Mouse (Mus musculus): ENCODE measurements around the gene Arl2. TPM values are rescaled to one million over a fixed set of nuclear protein-coding genes. Genes with fewer than 3 reads are reported as not detected.
"Not testable (repeated sequence)": the region's sequence is repeated elsewhere in the genome, so short reads cannot be mapped to it uniquely, and the experiment has no call there.

The Arl2 gene
- polyA plus RNA-seq, 1 experiment from 2014 or later: 89.2 TPM

- peak; percentile 88 for ATAC-seq (ENCODE audit: insufficient number of reproducible peaks, low FRiP score, low TSS enrichment, low read depth)
- no peaks in the 10 kb centered on the region for H3K27me3 ChIP-seq
- peak within 1 kb of the TSS; percentile 56 for H3K4me3 ChIP-seq
- peak within 1 kb of the TSS; percentile 85 for H3K9ac ChIP-seq
- H3K36me3 ChIP-seq: peaks cover 18% of the 10 kb centered on the region
- H3K9me3 ChIP-seq: no peaks in the 10 kb centered on the region
- H3K4me1 ChIP-seq: peaks cover 16% of the 10 kb centered on the region
- under 1% methylated on average over 56 of the region's 68 CpGs for WGBS
- peak within 1 kb of the TSS; percentile 77 for H3K4me2 ChIP-seq
- H3K27ac ChIP-seq: peak within 1 kb of the TSS; percentile 94
Measured at GRCm38 (mm10) chr19:6140678-6141393, 512 bp downstream of the Arl2 start, which contains the start of gene Batf2. Gene Batf2, plus strand, starts transcription at chr19:6140983.

DNA sequence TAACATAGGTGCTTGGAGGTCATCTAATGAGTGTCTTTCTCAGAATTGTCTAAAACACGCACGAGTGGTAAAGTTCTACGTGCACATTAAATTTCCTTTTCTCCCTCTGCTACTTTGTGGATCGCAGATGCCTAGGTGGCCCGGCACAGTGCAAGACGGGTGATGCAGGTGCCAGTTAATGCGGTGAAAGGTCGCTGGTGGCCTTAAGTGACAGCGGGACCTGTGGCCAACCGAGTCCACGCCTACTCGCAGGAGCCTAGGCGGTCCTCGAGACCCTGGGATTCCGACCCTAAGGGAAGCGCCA lies 1.0 kb downstream of the Arl2 start:
- Histone ChIP-seq H3K4me3 (peak overlapping the region; percentile 56), H3K27me3 (no peaks in the 10 kb centered on the region), H3K27ac (peak overlapping the region; percentile 94), H3K4me1 (peaks cover 16% of the 10 kb centered on the region), H3K4me2 (peak overlapping the region; percentile 77), H3K36me3 (peaks cover 24% of the 10 kb centered on the region), H3K9ac (peak overlapping the region; percentile 85), H3K9me3 (no peaks in the 10 kb centered on the region)
- no peak for ATAC-seq (ENCODE audit: insufficient number of reproducible peaks, low FRiP score, low TSS enrichment, low read depth)
- WGBS: 4% methylated on average over 16 of the region's 16 CpGs

DNA sequence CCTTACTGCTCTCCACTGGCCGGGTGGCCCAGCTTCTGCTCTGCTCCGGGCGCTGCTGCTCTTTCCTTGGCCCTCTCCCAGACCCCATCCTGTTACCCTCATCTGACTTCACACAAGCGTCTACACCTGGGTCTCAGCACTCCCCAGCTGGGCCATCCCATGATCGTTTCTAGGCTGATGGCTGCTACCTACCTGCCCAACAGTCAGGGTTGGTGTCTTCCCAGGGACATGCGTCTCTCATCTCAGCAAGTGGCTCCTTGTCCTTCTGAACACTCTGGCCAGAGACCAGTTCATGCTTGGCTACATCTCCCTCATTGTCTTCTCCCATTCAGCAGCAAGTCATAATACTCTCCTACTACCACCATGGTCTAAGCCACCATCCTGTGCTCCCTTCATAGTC lies 1.6 kb downstream of the Arl2 start:
- H3K27ac ChIP-seq: peak overlapping the region; percentile 33; the same call in 1 of the 2 replicates
- H3K9ac ChIP-seq: no peak overlapping the region
- ATAC-seq (ENCODE audit: insufficient number of reproducible peaks, low FRiP score, low TSS enrichment, low read depth): no peak
- WGBS: 89% methylated on average over 6 of the region's 6 CpGs
- peak overlapping the region; percentile 77 for H3K4me2 ChIP-seq
- peak overlapping the region; percentile 56; the same call in 1 of the 2 replicates for H3K4me3 ChIP-seq
- no peaks in the 10 kb centered on the region for H3K27me3 ChIP-seq
- H3K36me3 ChIP-seq: peaks cover 30% of the 10 kb centered on the region
- no peaks in the 10 kb centered on the region for H3K9me3 ChIP-seq
- peaks cover 16% of the 10 kb centered on the region for H3K4me1 ChIP-seq

- ATAC-seq (ENCODE audit: insufficient number of reproducible peaks, low FRiP score, low TSS enrichment, low read depth): no peak
- Histone ChIP-seq H3K9ac (no peak overlapping the region), H3K4me2 (no peak overlapping the region), H3K9me3 (no peaks in the 10 kb centered on the region), H3K27ac (no peak overlapping the region), H3K36me3 (peaks cover 37% of the 10 kb centered on the region), H3K27me3 (no peaks in the 10 kb centered on the region), H3K4me3 (no peak overlapping the region), H3K4me1 (peaks cover 11% of the 10 kb centered on the region)
- 79% methylated on average over 3 of the region's 3 CpGs for WGBS
Measured at GRCm38 (mm10) chr19:6136397-6136796, 5.0 kb downstream of the Arl2 start.

- H3K4me3 ChIP-seq; ATAC-seq (ENCODE audit: insufficient number of reproducible peaks, low FRiP score, low TSS enrichment, low read depth); H3K4me1 ChIP-seq; H3K9me3 ChIP-seq; H3K9ac ChIP-seq; H3K27me3 ChIP-seq; H3K27ac ChIP-seq; H3K4me2 ChIP-seq: not testable (repeated sequence)
- WGBS: 47% methylated on average over 1 of the region's 1 CpGs
- peaks cover 37% of the 10 kb centered on the region for H3K36me3 ChIP-seq
Measured at GRCm38 (mm10) chr19:6133197-6133596, 8.2 kb downstream of the Arl2 start.

- Histone ChIP-seq H3K27ac (no peak overlapping the region), H3K4me1 (0 out of 2 replicates have a peak, but pooled peaks cover 2% of the 10 kb centered on the region), H3K9ac (no peak overlapping the region), H3K4me2 (no peak overlapping the region), H3K4me3 (no peak overlapping the region), H3K9me3 (no peaks in the 10 kb centered on the region), H3K27me3 (no peaks in the 10 kb centered on the region), H3K36me3 (peaks cover 33% of the 10 kb centered on the region)
- WGBS: 83% methylated on average over 7 of the region's 7 CpGs
- no peak for ATAC-seq (ENCODE audit: insufficient number of reproducible peaks, low FRiP score, low TSS enrichment, low read depth)
Measured at GRCm38 (mm10) chr19:6132171-6132827, 9.0 kb downstream of the Arl2 start.

- not testable (repeated sequence) for H3K9ac ChIP-seq; H3K4me2 ChIP-seq; H3K4me1 ChIP-seq; ATAC-seq (ENCODE audit: insufficient number of reproducible peaks, low FRiP score, low TSS enrichment, low read depth); H3K4me3 ChIP-seq; H3K27ac ChIP-seq; H3K27me3 ChIP-seq; H3K9me3 ChIP-seq
- WGBS: 70% methylated on average over 7 of the region's 7 CpGs
- H3K36me3 ChIP-seq: peaks cover 16% of the 10 kb centered on the region
Measured at GRCm38 (mm10) chr19:6130414-6131128, 10.8 kb downstream of the Arl2 start.

DNA sequence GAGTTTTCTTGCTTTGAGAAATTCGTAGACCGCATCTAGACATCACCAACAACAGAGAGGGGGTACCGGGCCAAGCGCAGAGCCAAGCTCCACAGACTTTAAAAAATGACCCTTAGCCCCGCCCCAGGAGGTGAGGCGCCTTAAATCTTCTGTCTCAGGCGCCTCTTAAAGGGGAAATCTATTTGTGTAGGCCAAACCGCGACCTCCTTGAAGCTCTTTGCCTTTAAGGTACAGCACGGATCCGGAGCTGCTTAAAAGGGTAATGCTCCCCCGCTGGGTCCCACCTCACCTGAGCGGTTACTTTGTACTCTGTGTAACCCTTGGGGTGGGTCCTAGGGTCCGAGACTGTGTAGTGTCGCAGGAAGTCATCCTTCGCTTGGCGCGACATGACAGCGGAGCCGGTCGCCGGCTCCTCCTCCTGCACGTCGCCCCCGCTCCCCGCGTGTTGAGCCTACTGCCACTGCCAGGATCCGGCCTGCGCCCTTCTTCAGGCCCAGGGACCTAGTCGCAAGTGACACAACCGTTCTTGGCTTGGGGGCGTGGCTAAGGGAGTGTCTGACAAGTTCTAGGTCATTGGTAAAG lies 13.5 kb downstream of the Arl2 start, which contains the start of gene Snx15:
Gene Snx15 (minus strand): TSS at position 545 of the 582 bp plus-strand sequence.
- Histone ChIP-seq H3K36me3 (no peaks in the 10 kb centered on the region), H3K4me2 (peak within 1 kb of the TSS; percentile 58), H3K27me3 (no peaks in the 10 kb centered on the region), H3K9me3 (no peaks in the 10 kb centered on the region), H3K4me1 (peaks cover 6% of the 10 kb centered on the region; the same call in 1 of the 2 replicates), H3K9ac (peak within 1 kb of the TSS; percentile 64), H3K4me3 (peak within 1 kb of the TSS; percentile 63), H3K27ac (peak within 1 kb of the TSS; percentile 94)
- under 1% methylated on average over 32 of the region's 32 CpGs for WGBS
- peak; percentile 90 for ATAC-seq (ENCODE audit: insufficient number of reproducible peaks, low FRiP score, low TSS enrichment, low read depth)

DNA sequence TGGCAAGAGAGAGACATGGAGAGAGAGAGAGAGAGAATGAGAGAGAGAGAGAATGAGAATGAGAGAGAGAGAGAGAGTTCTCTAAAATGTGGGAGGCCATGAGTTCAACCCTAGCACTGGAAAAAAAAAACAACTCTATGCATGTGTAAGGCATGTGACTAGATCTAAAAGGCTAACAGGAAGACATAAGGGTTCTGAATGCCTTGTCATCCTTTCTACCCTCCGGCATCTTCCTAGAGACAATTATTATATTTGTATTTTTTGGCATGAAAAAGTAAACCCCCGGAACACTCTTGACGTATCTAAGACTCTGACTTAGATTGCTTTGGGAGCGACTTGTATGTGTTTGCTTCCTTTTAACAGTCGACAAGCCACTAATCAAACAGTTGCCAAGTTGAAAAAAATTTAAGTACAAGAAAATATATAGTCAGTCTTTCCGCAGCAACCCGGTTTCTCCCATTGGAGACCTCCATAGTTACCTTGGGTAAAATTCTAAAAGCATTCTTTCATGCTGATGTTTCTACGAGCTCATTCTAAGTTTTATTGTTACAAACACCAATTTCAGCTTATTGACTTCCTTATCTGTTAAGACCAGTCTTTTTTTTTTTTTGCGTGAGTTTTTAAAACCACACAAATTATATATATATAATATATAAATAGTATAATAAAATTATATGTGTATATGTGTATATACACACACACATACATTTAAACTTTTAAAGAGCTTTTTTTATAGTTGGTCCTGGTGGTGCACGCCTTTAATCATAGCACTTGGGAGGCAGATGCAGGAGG lies 14.4 kb downstream of the Arl2 start:
- H3K4me3 ChIP-seq: peak overlapping the region; percentile 63
- H3K27me3 ChIP-seq: no peaks in the 10 kb centered on the region
- 66% methylated on average over 10 of the region's 10 CpGs for WGBS
- H3K4me1 ChIP-seq: peaks cover 6% of the 10 kb centered on the region; the same call in 1 of the 2 replicates
- H3K36me3 ChIP-seq: no peaks in the 10 kb centered on the region
- H3K9ac ChIP-seq: no peak overlapping the region
- ATAC-seq (ENCODE audit: insufficient number of reproducible peaks, low FRiP score, low TSS enrichment, low read depth): no peak
- peak overlapping the region; percentile 58 for H3K4me2 ChIP-seq
- no peaks in the 10 kb centered on the region for H3K9me3 ChIP-seq
- peak overlapping the region; percentile 94; the same call in 1 of the 2 replicates for H3K27ac ChIP-seq

- 27% methylated on average over 4 of the region's 4 CpGs for WGBS
- no peak for ATAC-seq (ENCODE audit: insufficient number of reproducible peaks, low FRiP score, low TSS enrichment, low read depth)
- Histone ChIP-seq H3K4me2 (no peak overlapping the region), H3K27me3 (no peaks in the 10 kb centered on the region), H3K4me3 (no peak overlapping the region), H3K9ac (no peak overlapping the region), H3K9me3 (no peaks in the 10 kb centered on the region), H3K27ac (no peak overlapping the region), H3K36me3 (peaks cover 4% of the 10 kb centered on the region), H3K4me1 (peaks cover 8% of the 10 kb centered on the region; the same call in 1 of the 2 replicates)
Measured at GRCm38 (mm10) chr19:6126289-6126688, 15.1 kb downstream of the Arl2 start.

GRCm38 (mm10) chr19:6124898-6125297 lies 16.4 kb downstream of the Arl2 start:
- 73% methylated on average over 2 of the region's 2 CpGs for WGBS
- H3K27me3 ChIP-seq: no peaks in the 10 kb centered on the region
- H3K4me3 ChIP-seq: no peak overlapping the region
- peaks cover 8% of the 10 kb centered on the region; the same call in 1 of the 2 replicates for H3K4me1 ChIP-seq
- H3K9me3 ChIP-seq: no peaks in the 10 kb centered on the region
- no peak overlapping the region for H3K9ac ChIP-seq
- H3K27ac ChIP-seq: no peak overlapping the region
- peaks cover 8% of the 10 kb centered on the region for H3K36me3 ChIP-seq
- no peak for ATAC-seq (ENCODE audit: insufficient number of reproducible peaks, low FRiP score, low TSS enrichment, low read depth)
- no peak overlapping the region for H3K4me2 ChIP-seq
